Mouse (Mus musculus): Measurements from ENCODE around the gene Itsn1. TPM values are rescaled to one million over a fixed set of nuclear protein-coding genes. Genes with fewer than 3 reads are reported as not detected.

Gene Itsn1
- polyA plus RNA-seq, 1 experiment from 2014 or later, result 40.1 TPM

DNA sequence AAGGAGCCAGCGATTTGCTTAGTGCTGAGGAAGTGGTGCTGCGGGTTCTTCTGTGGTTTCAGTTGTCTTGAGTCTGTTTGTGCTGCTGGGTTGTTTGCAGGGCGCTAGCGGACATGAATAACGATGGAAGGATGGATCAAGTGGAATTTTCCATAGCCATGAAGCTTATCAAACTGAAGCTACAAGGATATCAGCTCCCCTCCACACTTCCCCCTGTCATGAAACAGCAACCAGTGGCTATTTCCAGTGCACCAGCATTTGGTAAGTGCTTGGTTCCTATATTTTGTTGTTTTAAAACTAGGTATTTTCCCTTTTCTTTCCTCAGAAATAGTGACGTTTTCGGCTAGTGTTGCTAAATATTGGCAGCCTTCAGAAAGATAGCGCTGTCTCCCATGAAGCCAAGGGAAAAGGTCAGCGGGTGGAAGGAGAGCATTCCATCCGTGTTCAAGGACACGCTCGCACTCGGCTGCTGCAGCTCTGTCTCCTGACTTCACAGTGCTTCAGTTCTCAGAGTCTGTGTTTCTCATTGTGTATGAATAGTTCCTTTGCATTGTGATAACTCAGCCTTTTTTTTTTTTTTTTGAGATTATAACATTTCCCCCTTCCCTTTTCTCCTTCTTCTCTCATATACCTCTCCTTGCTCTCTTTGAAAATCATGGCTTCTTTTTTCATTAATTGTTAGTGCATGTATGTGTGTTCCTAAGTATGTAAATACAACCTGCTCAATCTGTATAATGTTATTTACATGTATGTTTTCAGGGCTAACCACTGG, 64.6 kb downstream of the Itsn1 start:
- 93% methylated on average over 13 of the region's 13 CpGs for WGBS
- no peaks in the 10 kb centered on the region for H3K36me3 ChIP-seq (replicated peaks; ENCODE audit: control insufficient read depth, insufficient read depth, low read depth, low read length)

DNA sequence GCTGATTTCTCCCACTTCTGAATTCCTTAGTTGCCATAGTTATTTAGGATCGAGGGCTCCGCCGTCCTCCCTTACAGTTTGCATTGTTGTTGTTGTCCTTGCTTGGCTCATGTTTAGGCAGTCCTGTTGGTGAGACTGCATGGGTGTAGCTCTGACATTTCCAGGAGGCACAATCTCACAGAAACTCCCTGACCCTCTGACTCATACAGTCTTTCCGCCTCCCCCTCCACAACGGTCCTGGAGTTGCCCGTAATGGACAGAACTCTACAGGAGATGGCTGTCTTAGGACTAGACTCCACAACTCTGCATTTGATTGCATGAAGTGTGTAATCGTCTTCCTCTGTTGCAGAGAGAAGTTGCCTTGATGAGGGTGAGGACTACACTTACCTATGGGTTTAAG, 65.2 kb downstream of the Itsn1 start:
- no peak overlapping the region for H3K4me3 ChIP-seq (ENCODE audit: low read depth, low read length)
- H3K27me3 ChIP-seq (ENCODE audit: control insufficient read depth, insufficient read depth, low read length), result no peaks in the 10 kb centered on the region
- DNase-seq (ENCODE audit: low spot score) (no peak), ATAC-seq (replicated peaks; ENCODE audit: insufficient number of reproducible peaks, low FRiP score, low TSS enrichment, low read depth) (no peak)
- H3K27ac ChIP-seq (replicated peaks; ENCODE audit: low read depth, low read length), result no peak overlapping the region
- H3K9ac ChIP-seq (replicated peaks; ENCODE audit: low read length), result no peak overlapping the region
- no peak overlapping the region for H3K4me2 ChIP-seq (ENCODE audit: low read depth, low read length)
- H3K4me1 ChIP-seq (ENCODE audit: control insufficient read depth, insufficient read depth, low read length), result no peaks in the 10 kb centered on the region
- no peaks in the 10 kb centered on the region for H3K36me3 ChIP-seq (replicated peaks; ENCODE audit: control insufficient read depth, insufficient read depth, low read depth, low read length)
- no peaks in the 10 kb centered on the region for H3K9me3 ChIP-seq (replicated peaks; ENCODE audit: control insufficient read depth, low read length)
- 95% methylated on average over 7 of the region's 7 CpGs for WGBS

More for the DNA sequence above, 64.6 kb downstream of the Itsn1 start:
- no peaks in the 10 kb centered on the region for H3K9me3 ChIP-seq (replicated peaks; ENCODE audit: control insufficient read depth, low read length)
- H3K4me3 ChIP-seq (ENCODE audit: low read depth, low read length), result no peak overlapping the region
- no peaks in the 10 kb centered on the region for H3K27me3 ChIP-seq (ENCODE audit: control insufficient read depth, insufficient read depth, low read length)
- no peaks in the 10 kb centered on the region for H3K4me1 ChIP-seq (ENCODE audit: control insufficient read depth, insufficient read depth, low read length)
- no peak overlapping the region for H3K9ac ChIP-seq (replicated peaks; ENCODE audit: low read length)
- no peak for ATAC-seq (replicated peaks; ENCODE audit: insufficient number of reproducible peaks, low FRiP score, low TSS enrichment, low read depth)
- DNase-seq (ENCODE audit: low spot score), result no peak
- H3K27ac ChIP-seq (replicated peaks; ENCODE audit: low read depth, low read length), result no peak overlapping the region
- no peak overlapping the region for H3K4me2 ChIP-seq (ENCODE audit: low read depth, low read length)

DNA sequence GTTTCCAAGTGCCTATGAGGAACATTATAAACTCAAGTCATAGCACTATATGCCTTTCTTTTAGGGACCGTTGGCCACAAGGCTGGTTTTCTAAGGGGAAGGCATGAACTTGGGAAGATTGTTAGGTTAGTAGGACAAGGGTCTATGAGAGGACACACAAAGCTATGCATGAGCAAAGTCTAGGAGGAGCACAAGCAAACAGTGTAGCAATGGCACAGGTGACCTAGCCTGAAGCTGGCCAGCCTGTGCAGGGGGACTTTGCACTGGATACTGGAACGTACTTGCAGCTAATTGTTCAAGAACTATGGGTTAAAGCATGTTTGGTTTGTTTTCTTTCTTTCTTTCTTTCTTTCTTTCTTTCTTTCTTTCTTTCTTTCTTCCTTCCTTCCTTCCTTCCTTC, 66.0 kb downstream of the Itsn1 start:
- H3K36me3 ChIP-seq (replicated peaks; ENCODE audit: control insufficient read depth, insufficient read depth, low read depth, low read length), result no peaks in the 10 kb centered on the region

DNA sequence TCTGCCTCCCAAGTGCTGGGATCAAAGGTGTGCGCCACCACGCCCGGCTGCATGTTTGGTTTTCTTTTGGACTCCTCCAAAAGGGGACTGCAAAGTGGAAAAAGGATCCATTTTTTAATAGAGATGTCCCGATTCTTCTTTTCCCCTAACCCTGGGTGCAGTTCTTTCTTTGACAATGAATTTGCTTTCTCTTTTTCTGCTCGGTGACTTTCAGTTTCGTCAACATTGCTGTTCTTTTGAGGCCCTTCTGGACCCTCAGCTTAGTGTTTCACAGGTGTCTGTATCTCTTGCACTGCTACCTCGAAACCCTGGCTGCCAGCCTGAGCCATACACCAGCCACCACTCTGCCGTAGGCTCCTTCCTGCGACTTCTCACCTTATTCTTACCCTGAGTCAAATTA, 66.5 kb downstream of the Itsn1 start:
- no peak overlapping the region for H3K4me3 ChIP-seq (ENCODE audit: low read depth, low read length)
- H3K27me3 ChIP-seq (ENCODE audit: control insufficient read depth, insufficient read depth, low read length), result no peaks in the 10 kb centered on the region
- WGBS, result 97% methylated on average over 9 of the region's 9 CpGs
- H3K9ac ChIP-seq (replicated peaks; ENCODE audit: low read length), result no peak overlapping the region
- H3K4me1 ChIP-seq (ENCODE audit: control insufficient read depth, insufficient read depth, low read length), result no peaks in the 10 kb centered on the region
- DNase-seq (ENCODE audit: low spot score) (no peak), ATAC-seq (replicated peaks; ENCODE audit: insufficient number of reproducible peaks, low FRiP score, low TSS enrichment, low read depth) (no peak)
- no peak overlapping the region for H3K4me2 ChIP-seq (ENCODE audit: low read depth, low read length)
- H3K9me3 ChIP-seq (replicated peaks; ENCODE audit: control insufficient read depth, low read length), result no peaks in the 10 kb centered on the region
- H3K36me3 ChIP-seq (replicated peaks; ENCODE audit: control insufficient read depth, insufficient read depth, low read depth, low read length), result no peaks in the 10 kb centered on the region
- no peak overlapping the region for H3K27ac ChIP-seq (replicated peaks; ENCODE audit: low read depth, low read length)

More for the DNA sequence above, 66.0 kb downstream of the Itsn1 start:
- Histone ChIP-seq H3K27ac (replicated peaks; ENCODE audit: low read depth, low read length) (no peak overlapping the region), H3K4me3 (ENCODE audit: low read depth, low read length) (no peak overlapping the region), H3K9ac (replicated peaks; ENCODE audit: low read length) (no peak overlapping the region), H3K4me2 (ENCODE audit: low read depth, low read length) (no peak overlapping the region), H3K9me3 (replicated peaks; ENCODE audit: control insufficient read depth, low read length) (no peaks in the 10 kb centered on the region), H3K27me3 (ENCODE audit: control insufficient read depth, insufficient read depth, low read length) (no peaks in the 10 kb centered on the region), H3K4me1 (ENCODE audit: control insufficient read depth, insufficient read depth, low read length) (no peaks in the 10 kb centered on the region)
- no peak for DNase-seq (ENCODE audit: low spot score)
- ATAC-seq (replicated peaks; ENCODE audit: insufficient number of reproducible peaks, low FRiP score, low TSS enrichment, low read depth), result no peak
- WGBS, result 99% methylated on average over 2 of the region's 2 CpGs

DNA sequence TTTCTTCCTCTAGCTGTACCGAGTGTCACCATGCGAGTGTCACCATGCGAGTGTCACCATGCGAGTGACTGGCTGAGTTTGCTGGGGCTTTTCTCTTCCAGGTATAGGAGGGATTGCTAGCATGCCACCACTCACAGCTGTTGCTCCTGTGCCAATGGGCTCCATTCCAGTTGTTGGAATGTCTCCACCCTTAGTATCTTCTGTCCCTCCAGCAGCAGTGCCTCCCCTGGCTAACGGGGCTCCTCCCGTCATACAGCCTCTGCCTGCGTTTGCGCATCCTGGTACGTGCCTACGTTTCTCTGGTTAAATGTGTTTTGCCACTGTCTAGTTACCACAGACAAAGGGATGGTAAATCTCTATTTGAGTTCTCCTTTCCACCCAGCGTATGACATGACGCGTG, 72.3 kb downstream of the Itsn1 start:
- H3K4me1 ChIP-seq (ENCODE audit: control insufficient read depth, insufficient read depth, low read length), result no peaks in the 10 kb centered on the region
- H3K36me3 ChIP-seq (replicated peaks; ENCODE audit: control insufficient read depth, insufficient read depth, low read depth, low read length), result no peaks in the 10 kb centered on the region; the same call in 1 of the 2 replicates
- no peaks in the 10 kb centered on the region for H3K9me3 ChIP-seq (replicated peaks; ENCODE audit: control insufficient read depth, low read length)
- 93% methylated on average over 13 of the region's 13 CpGs for WGBS
- DNase-seq (ENCODE audit: low spot score) (no peak), ATAC-seq (replicated peaks; ENCODE audit: insufficient number of reproducible peaks, low FRiP score, low TSS enrichment, low read depth) (no peak)
- H3K9ac ChIP-seq (replicated peaks; ENCODE audit: low read length), result no peak overlapping the region
- no peak overlapping the region for H3K4me2 ChIP-seq (ENCODE audit: low read depth, low read length)
- H3K27me3 ChIP-seq (ENCODE audit: control insufficient read depth, insufficient read depth, low read length), result no peaks in the 10 kb centered on the region
- H3K27ac ChIP-seq (replicated peaks; ENCODE audit: low read depth, low read length), result no peak overlapping the region
- H3K4me3 ChIP-seq (ENCODE audit: low read depth, low read length), result no peak overlapping the region

DNA sequence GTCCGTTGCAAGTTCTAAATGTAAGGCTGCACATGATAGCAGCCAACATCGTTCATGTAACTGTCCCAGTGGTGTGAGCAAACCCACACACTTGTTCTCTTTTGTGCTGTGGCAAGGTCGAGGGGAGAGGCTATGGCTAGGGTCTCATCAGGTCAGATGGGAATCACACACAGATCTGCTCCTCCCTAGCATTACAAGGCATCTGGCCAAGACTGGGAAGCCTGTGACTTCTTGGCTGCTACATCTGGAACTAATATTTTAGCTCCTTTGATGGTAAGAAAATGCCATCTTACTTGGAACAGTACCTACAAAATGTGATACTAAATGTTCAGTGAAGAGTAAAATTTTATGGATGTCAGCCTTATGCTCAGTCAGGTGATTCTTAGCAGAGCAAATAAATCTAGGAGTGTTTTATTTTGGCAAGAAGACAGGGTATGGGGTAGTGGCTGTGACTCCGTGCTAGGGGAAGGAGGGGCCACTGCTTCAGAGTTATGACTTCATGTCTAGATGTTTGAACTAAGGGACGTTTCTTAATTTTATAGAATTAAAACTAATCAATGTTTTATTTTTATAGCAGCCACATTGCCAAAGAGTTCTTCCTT, 73.5 kb downstream of the Itsn1 start:
- ATAC-seq (replicated peaks; ENCODE audit: insufficient number of reproducible peaks, low FRiP score, low TSS enrichment, low read depth), result no peak
- H3K4me2 ChIP-seq (ENCODE audit: low read depth, low read length), result no peak overlapping the region
- H3K9ac ChIP-seq (replicated peaks; ENCODE audit: low read length), result no peak overlapping the region

DNA sequence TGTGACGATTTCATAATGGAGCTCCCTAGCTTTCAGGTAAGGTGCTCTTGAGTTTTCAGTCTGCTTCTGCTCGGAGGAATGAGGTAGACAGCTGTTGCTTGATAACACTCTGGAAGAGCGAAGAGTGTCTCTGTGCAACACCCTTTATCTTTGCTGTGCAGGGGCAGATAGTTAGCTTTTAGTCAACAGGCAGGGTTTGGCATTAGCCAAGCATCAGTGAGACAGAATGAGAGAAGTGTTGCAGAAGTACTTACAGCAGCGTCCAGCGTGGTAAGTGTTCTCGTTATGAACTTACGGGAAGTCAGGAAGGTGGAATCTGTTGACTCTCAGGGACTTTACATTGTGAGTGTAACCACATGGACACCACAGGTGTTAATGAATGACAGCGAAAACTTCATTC, 75.3 kb downstream of the Itsn1 start:
- no peaks in the 10 kb centered on the region for H3K27me3 ChIP-seq (ENCODE audit: control insufficient read depth, insufficient read depth, low read length)
- WGBS, result 85% methylated on average over 8 of the region's 8 CpGs
- H3K4me1 ChIP-seq (ENCODE audit: control insufficient read depth, insufficient read depth, low read length), result no peaks in the 10 kb centered on the region
- H3K4me2 ChIP-seq (ENCODE audit: low read depth, low read length), result no peak overlapping the region
- no peaks in the 10 kb centered on the region; the same call in 1 of the 2 replicates for H3K36me3 ChIP-seq (replicated peaks; ENCODE audit: control insufficient read depth, insufficient read depth, low read depth, low read length)
- no peaks in the 10 kb centered on the region for H3K9me3 ChIP-seq (replicated peaks; ENCODE audit: control insufficient read depth, low read length)
- DNase-seq (ENCODE audit: low spot score), result no peak
- no peak overlapping the region for H3K27ac ChIP-seq (replicated peaks; ENCODE audit: low read depth, low read length)
- H3K4me3 ChIP-seq (ENCODE audit: low read depth, low read length), result no peak overlapping the region
- no peak overlapping the region for H3K9ac ChIP-seq (replicated peaks; ENCODE audit: low read length)
- no peak for ATAC-seq (replicated peaks; ENCODE audit: insufficient number of reproducible peaks, low FRiP score, low TSS enrichment, low read depth)

More for the DNA sequence above, 73.5 kb downstream of the Itsn1 start:
- Histone ChIP-seq H3K36me3 (replicated peaks; ENCODE audit: control insufficient read depth, insufficient read depth, low read depth, low read length) (no peaks in the 10 kb centered on the region; the same call in 1 of the 2 replicates), H3K4me1 (ENCODE audit: control insufficient read depth, insufficient read depth, low read length) (no peaks in the 10 kb centered on the region), H3K27me3 (ENCODE audit: control insufficient read depth, insufficient read depth, low read length) (no peaks in the 10 kb centered on the region), H3K27ac (replicated peaks; ENCODE audit: low read depth, low read length) (no peak overlapping the region), H3K9me3 (replicated peaks; ENCODE audit: control insufficient read depth, low read length) (no peaks in the 10 kb centered on the region), H3K4me3 (ENCODE audit: low read depth, low read length) (no peak overlapping the region)
- 63% methylated on average over 5 of the region's 5 CpGs for WGBS
- DNase-seq (ENCODE audit: low spot score), result peak; percentile 61

DNA sequence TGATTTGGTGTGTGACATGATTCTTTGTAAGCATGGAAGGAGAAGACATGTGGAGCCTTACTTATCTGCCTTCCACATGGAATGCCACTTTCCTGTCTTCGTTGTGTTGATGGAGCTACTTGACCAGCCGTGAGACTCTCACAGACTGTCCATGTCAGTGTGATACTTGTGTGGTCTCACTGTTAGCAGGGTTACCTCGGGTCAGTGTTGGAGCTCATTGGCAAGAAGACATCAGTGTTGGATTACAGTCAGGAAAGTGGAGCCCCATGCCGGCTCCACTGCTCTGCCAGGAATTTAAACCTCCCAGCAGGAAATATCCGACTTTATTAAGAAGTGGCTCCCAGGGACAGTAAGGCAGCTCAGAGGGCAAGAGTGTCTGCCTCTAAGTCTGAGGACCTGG, 75.8 kb downstream of the Itsn1 start:
- no peaks in the 10 kb centered on the region for H3K27me3 ChIP-seq (ENCODE audit: control insufficient read depth, insufficient read depth, low read length)
- H3K4me1 ChIP-seq (ENCODE audit: control insufficient read depth, insufficient read depth, low read length), result no peaks in the 10 kb centered on the region
- no peak overlapping the region for H3K4me2 ChIP-seq (ENCODE audit: low read depth, low read length)
- ATAC-seq (replicated peaks; ENCODE audit: insufficient number of reproducible peaks, low FRiP score, low TSS enrichment, low read depth), result no peak
- no peak for DNase-seq (ENCODE audit: low spot score)
- H3K9ac ChIP-seq (replicated peaks; ENCODE audit: low read length), result no peak overlapping the region
- no peak overlapping the region for H3K27ac ChIP-seq (replicated peaks; ENCODE audit: low read depth, low read length)
- WGBS, result 53% methylated on average over 5 of the region's 5 CpGs
- no peaks in the 10 kb centered on the region for H3K9me3 ChIP-seq (replicated peaks; ENCODE audit: control insufficient read depth, low read length)
- no peak overlapping the region for H3K4me3 ChIP-seq (ENCODE audit: low read depth, low read length)
- no peaks in the 10 kb centered on the region; the same call in none of the 2 replicates for H3K36me3 ChIP-seq (replicated peaks; ENCODE audit: control insufficient read depth, insufficient read depth, low read depth, low read length)

Measured in embryonic facial prominence, embryonic 11.5 days (tissue).